Mouse (Mus musculus) adrenal gland (tissue): ENCODE results near the gene Lin52.

Experiments
- intact Hi-C: fragments of 180-260 bp; cut with DNase I; formaldehyde crosslinking; loops from one replicate; pipeline ENCODE4 v1.15.1; 2025

Lin52 gene

DNA sequence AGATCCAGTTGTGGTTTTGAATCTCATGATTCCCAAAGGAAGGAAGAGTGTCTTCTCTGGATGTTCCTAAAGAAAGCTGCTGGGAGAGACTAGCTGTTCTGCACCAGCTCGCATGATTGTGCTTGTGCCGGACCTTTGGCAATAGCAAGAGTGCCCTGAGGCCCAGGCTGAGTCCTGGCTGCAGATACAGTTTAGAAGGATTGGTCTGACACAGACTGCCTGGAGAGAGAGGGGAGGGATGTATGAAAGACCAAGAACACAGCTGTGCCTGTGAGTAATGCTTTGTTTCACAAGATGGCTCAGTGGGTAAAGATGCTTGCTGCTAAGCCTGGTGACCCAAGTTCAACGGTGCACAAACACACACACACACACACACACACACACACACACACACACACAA lies 11.6 kb downstream of the Lin52 start:
- intact Hi-C loops = no loop called here

DNA sequence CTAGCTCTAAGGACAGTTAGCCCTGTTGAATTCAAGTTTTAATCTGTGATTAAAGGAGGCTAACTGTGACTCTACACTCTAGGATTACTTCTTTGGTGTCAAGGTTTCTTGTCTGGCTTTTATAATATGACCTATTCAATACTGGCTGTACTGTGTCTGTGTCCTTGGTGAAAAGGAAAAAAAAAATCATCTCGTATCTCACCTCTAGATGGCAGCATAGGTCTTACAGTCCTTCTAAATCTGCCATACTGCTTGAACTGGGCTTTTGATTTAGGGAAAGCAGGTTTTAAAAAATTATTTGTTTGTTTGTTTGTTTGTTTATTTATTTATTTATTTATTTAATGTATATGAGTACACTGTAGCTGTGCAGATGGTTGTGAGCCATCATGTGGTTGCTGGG lies 17.5 kb downstream of the Lin52 start:
- intact Hi-C loops = loop anchor here (2.0 kb wide), 1 partner anchor 120 kb away; no protein-coding TSS in a partner anchor

DNA sequence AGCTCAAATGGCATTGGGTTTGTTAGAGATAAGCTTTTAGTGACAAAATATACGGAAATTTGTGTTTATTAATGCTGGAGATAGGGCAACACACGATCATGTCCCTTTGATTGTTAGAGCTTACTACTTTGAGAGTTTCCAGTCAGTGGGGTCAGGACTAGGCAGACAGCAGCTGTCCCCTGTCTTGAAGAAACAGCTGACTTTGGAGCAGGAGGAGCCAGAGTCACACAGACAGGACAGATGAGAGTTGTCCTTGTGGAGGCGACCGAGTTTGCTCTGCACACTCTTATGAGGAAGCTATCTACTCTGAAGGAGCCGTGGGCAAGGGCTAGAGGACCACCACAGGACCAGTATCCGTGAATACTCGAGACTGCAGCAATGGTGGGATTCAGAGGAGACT lies 27.7 kb downstream of the Lin52 start:
- intact Hi-C loops = no loop called here

DNA sequence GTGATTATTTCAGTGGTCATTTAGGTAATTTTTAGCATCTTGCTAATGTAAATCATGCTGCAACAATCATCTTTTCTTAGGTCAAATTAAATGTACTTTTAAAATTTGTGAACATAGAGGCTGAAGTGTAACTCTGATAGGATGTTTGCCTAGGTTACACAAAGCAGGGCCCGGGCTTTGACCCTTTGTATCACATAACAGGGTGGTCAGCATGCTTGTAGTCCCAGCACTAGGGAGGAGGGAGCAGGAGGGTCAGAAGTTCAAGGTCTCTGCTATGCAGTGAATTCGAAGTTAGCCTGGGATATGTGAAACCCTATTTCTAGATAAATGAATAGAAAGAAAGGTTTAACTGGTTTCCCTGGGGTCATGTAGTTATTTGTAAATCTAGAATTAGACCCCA lies 30.0 kb downstream of the Lin52 start:
- intact Hi-C loops = no loop called here

DNA sequence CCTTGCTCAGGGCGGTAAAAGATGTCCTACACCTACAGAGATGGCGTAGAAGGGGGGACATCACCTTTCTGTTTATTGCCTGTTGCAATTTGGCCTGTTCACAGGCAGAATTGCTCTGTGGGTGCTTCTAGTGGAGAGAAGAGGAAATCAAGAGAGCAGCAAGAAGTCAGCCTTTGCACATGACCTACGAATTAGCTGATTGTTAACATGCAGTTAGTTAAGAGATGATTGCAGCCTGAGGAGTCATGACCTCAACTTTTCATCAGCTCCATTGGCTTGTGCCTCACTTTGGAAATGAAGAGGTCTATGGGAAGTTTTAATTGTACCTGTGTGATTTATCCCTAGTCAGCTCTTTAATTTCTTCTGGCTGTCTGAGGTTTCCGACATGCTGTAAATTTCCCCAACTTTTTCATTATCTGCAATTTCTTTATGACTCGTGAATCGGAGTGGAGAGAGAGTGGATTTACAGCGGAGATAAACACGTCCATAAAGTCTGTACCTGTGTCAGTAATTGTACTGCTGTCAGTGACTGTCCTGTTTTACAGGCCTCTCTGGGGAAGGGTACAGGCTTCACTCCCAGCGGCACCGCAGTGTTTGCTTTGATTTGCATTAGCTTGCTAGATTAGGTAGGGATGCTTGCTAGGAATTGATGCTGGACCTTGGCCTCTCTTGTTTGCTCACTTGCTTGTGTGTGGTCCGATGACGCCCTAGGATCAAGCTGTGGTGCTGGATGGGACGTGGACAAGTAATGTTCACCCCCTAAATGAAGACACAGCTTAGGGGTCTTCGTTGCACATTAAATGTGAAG lies 31.8 kb downstream of the Lin52 start:
- intact Hi-C loops = no loop called here

DNA sequence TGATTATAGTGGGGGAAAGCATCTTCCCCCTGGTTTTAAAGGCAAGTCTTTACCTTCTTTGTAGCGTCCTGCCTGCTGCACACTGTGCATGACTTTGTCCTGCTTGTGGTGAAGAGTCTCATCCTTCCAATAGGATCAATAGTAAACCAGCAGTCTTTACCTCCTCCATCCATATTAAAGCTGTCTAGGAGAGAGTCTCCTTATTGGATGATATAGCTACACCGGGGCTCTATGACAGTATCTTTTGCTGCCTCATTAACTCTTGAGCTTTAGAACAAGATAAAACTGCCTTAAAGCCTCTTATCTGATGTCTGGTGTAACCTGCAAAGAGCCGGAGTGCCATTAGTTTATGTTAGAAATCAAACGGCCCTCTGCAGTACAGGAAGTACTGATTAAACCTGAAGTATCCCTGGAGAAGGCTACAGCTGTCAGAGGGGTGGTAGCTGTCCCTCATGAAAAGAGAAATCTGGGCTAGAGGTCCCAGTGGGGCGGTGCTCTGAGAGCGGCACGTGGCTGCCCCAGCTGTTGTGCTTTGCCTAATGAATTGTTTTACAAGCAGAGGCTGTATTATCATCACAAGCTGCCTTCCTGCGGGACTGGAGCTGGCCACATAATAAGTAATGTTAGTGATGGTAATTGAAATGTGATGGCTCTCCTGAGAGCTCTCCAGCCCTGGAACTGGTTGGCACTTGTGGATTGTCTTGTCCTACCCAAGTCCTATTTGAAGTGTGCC lies 36.3 kb downstream of the Lin52 start:
- intact Hi-C loops = no loop called here

DNA sequence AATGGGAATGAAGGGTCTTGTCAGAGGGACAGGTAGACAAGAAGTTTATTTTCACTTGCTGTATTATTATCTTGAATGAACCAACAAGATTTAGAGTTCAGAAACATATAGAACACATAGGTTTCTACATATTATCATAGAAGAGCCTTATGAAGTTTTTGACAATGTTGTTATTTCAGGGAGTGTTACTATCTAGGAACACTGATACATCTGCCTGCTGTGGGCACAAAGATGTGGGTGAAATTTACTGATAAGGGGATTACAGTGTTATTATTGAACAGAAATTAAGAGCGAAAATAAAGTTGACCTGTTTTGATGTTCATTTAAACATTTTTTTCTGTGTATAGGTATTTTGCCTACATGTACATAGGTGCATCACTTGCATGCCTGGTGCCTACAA lies 45.6 kb downstream of the Lin52 start:
- intact Hi-C loops = no loop called here

DNA sequence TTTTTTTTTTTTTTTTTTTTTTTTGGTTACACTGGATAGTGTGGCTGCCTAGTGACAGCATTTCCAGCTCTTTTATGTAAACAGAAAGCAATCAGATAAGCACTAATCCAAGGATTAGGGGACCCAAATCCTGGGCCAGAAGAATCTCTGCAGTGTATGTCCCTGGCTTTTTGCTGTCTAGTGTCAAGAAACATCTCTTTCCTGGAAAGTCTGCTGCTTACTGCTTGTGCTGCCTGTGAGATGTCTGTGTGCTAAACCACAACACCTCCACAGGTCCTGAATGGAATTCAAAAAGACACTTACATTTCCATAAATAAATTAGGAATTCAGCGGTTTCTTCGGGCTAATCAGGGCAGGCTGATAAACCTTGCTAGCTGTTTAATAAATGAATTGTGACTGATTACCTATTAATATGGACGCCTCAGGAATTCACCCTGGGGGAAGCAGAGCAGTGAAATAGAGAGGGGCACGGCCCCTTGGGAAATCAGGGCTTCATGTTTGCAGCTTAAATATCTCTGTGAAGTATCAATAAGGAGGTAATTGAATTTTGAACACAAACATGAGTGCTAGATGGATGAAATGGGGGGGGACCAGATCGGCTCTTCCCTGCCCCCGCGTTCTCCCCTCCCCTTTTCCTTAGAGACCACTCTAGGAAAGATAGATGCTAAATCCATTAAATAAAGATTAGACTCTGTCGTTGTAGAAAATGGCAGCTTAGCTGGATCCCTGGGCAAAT lies 49.5 kb downstream of the Lin52 start:
- intact Hi-C loops = no loop called here

DNA sequence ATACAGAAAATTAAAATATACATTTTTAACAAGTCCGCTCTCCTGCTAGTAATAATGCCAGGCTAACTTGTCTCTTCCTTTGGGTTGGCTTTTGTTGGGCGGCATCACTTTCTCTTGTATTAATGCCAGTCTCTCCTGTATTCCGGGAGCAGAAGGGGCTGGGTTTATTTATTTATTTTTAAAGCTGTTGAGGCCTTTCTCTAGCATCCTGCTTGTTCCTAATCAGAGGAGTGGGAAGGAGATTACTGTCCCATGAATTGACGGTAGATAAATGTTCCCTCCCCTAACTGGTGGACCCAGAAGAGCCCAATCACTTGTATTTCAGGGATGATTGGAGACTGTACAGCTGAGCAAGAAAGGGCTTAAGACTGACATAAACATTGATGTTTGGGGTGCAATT lies 50.1 kb downstream of the Lin52 start:
- intact Hi-C loops = no loop called here

DNA sequence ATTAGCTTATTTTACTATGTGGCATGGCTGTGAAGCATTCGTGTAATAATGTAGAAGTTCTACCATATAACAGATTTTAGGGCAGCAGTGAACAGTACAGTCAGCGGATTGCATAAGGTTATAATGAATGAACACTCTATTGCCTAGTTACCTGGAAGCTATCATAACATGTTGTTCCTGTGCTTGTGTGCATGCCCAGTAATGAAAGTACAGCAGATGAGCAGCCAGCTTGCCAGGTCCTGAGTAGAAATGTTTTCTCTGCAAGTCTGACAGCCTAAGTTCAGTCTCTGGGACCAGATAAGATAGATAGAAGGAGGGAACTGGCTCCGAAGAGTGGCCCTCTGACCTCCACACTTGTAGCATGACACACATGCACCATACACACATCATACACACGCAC lies 55.6 kb downstream of the Lin52 start:
- intact Hi-C loops = no loop called here

DNA sequence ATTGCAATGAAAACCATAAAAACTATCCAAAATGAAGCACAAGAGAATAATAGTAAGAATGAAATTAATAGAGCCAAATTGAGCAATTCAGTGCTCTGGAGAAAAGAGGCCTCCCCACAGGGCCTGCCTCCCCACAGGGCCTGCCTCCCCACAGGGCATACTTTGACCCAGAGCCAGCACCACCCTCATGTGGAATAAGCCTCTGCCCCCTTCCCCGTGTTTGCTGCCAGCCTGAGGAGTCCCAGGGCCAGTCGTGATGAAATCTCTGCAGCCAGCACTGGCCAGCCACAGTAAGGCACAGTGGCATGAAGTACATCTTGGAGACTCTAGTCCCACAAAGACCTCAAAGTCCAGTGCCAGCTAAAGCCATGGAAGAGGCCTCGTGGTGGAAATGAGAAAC lies 60.8 kb downstream of the Lin52 start:
- intact Hi-C loops = loop anchor here (5.0 kb wide), 1 partner anchor 40 kb away; no protein-coding TSS in a partner anchor

DNA sequence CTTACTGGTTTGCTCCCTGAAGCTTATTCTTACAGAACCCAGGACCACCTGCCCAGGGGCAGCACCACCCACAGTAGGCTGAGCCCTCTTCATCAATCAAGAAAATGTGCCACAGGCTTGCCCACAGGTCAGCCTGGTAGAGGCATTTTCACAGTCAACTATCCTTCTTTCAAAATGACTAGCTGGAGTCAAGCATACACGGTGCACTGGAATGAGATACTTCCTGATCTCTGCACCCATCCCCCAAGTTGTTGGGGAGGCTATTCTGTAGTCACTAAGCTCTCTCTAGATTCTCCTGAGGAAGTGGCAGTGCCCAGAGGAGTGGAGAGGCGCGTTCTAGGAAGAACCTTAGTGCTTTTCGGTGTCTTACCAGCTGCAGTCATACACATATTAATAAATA lies 64.3 kb downstream of the Lin52 start:
- intact Hi-C loops = no loop called here

DNA sequence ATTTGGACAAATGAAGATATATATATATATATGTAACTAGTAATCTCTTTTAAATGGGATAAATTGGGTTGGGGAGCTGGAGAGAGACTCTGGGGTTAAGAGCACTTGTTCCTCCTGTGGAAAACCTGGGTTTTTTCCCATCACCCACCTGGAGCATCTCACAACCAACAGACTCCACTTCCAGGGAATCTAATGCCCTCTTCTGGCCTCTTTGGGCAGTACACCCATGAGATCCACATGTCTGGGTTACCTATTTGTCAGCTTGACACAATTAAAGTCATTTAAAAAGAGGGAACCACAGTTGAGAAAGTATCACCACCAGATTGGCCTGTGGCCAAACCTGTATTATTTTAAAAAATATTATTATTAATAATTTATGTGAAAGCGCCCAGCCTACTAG lies 65.4 kb downstream of the Lin52 start:
- intact Hi-C loops = no loop called here

DNA sequence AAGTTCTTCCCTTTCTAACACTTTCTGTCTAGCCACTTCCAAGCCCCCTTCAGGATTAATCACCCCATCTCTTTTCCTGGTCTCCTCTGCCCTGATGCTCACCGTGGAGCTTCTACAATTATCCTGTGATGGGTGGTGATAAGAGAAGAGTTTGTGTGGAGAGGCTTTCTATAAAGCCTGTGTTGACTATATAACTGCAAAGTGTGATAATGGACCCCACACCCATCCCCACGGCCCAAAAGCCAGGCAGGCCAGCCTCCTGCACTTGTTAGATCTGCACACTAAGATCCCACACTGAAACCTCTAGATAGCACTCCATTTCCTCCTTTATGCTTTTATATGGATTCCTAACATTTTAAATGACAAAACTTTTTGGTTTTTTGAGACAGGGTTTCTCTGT lies 66.8 kb downstream of the Lin52 start:
- intact Hi-C loops = no loop called here

DNA sequence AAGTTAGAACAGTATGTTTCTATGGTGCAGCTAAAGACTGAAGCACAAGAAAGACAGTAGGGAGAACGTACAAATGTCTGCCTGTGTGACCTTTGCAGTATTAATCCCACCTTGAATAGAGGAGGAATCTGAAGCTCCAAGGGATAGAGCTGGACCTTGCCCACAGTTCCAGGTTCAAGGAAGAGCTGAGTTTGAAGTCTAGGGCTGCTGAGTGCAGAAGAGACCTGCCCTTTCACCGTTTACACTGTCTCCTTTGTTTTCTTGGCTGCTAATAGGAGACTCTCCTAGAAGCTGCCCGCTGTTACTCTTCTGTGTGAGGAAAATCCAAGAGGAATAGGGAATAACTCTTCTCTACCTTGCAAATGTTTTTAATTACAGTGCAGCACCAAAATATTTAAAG lies 72.5 kb downstream of the Lin52 start:
- intact Hi-C loops = no loop called here

DNA sequence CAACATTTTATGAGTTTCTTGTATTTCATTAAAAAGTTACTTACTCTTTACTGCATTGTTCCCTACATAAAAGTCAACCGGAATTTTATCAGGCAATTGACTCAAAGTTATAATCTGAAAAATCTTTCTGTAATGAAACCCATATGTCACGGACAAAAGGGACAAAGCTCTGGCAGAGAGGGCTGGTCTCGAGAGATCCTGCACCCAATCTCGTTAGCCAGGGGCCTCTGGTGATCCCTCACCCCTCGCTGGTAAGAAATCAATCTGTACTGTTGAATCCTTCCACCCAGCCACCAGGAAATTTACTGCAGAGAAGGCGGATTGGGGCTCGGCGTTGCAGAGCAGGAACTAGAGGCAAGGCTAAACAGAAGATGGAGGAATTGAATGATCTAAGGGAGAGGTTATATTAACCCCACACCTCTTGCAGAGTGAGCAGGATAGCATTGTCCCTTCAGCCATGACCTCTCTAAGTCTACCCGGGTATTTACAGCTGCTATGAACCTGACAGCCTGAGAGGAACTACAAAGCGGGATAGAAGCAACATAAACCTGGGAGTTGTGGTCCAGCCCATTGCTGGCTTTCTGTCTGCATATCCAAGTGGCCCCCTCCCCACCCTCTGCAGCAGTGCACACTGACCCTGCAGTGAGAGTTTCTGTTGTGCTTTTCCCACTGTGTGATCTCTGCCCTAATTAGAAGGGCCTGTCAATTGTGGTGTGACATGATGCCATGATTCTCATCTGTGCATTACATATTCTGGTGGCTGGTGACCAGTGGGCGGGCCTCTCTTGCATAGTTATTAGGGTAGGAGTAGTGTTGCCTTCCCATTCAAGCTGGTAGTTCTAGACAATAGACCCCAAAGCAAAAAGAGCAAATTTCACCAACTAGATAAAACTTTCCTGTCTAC lies 73.2 kb downstream of the Lin52 start:
- intact Hi-C loops = no loop called here

DNA sequence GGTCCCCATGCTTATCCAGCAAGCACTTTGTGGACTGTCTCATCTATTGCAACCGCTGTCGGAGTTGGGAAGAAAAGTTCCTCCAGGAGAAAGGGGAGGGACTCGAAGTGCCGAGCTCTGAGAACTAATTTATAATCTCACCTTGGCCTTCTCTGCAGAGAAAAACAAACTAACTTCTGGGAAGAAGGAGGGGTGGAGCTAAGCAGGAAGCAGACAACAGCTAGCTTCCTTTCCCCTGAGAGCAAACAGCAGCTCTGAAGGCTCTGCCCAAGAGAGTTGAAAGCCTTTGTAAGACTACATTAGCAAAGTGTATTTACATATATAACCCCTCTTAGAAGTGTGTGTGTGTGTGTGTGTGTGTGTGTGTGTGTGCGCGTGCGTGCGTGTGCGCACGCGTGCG lies 74.2 kb downstream of the Lin52 start:
- intact Hi-C loops = no loop called here

DNA sequence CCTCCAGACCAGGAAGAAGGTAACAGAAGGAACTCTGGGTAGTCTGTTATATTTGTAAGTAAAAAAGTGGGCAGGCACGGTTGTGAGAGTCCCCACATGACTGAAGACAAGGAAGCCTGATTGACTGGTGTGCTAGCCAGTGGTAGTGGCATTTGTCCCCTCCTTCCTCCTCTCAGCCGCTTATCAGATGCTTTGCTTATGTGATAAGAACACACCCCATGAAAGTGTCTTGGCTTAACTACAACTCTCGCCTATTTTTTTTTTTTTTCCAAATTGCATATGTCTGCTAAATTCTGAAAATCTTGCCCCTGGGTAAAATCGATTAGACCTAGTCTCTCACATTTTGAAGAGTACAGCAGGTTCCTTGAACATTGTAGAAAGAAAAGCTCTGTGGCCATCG lies 79.2 kb downstream of the Lin52 start:
- intact Hi-C loops = no loop called here

DNA sequence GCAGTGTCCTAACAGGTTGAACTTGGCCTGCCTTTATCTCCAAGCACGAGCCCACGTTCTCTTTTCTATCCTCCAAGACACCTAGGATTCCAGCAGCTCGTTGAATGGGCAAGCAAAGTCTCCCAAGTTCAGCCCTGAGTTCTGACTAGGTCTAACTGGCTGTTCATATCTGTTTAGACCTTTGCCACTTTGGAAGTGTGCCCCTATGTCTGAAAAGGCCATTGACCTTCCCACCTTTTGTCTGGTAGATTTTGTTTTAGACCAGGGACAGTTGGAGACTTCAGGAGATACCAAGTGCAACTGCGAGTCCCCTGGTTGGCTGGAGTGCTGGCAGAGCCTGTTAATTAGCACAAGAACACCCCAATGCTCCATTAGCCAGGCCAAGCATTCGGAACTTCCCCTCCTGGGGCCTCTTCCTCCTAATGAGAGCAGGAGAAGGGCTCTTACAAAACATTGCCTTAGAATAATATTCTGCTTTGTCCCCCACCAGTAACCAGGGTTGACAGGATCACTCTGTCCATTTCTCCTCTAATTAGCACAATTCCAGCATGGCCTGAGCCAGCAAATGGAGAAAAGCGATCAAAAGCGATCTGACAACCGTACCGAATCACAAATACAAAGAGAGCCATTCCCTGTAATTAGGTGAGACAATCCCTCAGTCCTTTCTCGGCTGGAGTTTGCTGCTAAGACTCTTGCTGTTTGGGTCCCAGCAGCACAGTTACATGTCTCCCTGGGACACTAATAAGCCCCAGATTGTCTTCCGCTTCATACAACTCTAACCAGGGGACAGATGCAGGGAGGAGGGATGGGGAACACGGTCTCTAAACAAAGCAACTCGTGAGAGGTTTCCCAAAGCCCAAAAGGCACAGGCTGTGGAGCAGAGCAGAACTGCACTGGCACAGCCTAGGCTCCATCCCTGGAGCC lies 80.9 kb downstream of the Lin52 start:
- intact Hi-C loops = no loop called here

DNA sequence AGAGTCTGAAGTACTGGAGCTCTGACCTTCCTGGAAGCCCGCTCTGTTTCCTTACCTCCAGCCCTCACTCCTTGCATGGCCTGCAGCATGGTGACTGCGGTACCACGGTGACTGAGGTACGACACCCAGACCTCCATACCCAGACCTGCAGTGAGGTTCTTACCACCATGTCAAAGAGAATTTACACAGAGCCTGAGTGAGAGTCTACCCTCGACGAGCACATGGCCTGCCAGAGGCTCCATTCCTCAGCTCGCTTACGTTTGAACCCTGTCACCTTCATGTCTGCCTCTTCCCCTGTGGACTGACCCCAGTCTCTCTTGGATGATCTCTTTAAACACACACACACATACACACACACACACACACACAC lies 81.6 kb downstream of the Lin52 start:
- intact Hi-C loops = no loop called here
